Mouse (Mus musculus): ENCODE measurements at regions not wholly inside any gene's neighbourhood (a gene's known extent, or its start where the extent isn't known, plus 50 kb on each side); places are given as distances from the start of the nearest gene placed in this dataset.

- H3K36me3 ChIP-seq (ENCODE audit: control insufficient read depth, insufficient read depth, low read length): no peaks in the 10 kb centered on the region
- no peaks in the 10 kb centered on the region for H3K27me3 ChIP-seq (ENCODE audit: control insufficient read depth, insufficient read depth, low read length)
- ATAC-seq (ENCODE audit: insufficient number of reproducible peaks, low FRiP score, low TSS enrichment, low read depth) (no peak), DNase-seq (ENCODE audit: low spot score) (no peak)
- no peak overlapping the region for H3K27ac ChIP-seq (replicated peaks; ENCODE audit: low read depth, low read length)
- no peak overlapping the region for H3K9ac ChIP-seq (ENCODE audit: low read length)
- WGBS: 89% methylated on average over 10 of the region's 10 CpGs
- no peak overlapping the region for H3K4me3 ChIP-seq (ENCODE audit: low read depth, low read length)
- no peaks in the 10 kb centered on the region for H3K9me3 ChIP-seq (ENCODE audit: control insufficient read depth, low read length)
- H3K4me1 ChIP-seq (ENCODE audit: control insufficient read depth, insufficient read depth, low read length): no peaks in the 10 kb centered on the region
- no peak overlapping the region for H3K4me2 ChIP-seq (ENCODE audit: low read depth, severe bottlenecking)
Observed at GRCm38 (mm10) chr4:81963112-81963511, 520.5 kb upstream of the Mpdz start.

GRCm38 (mm10) chr4:81962586-81962985 is 520.0 kb upstream of the Mpdz start:
- WGBS: 60% methylated on average over 5 of the region's 5 CpGs
- no peaks in the 10 kb centered on the region for H3K4me1 ChIP-seq (ENCODE audit: control insufficient read depth, insufficient read depth, low read length)

GRCm38 (mm10) chr4:81960552-81961534 is 518.2 kb upstream of the Mpdz start:
- Histone ChIP-seq H3K4me1 (ENCODE audit: control insufficient read depth, insufficient read depth, low read length) (no peaks in the 10 kb centered on the region), H3K4me2 (ENCODE audit: low read depth, severe bottlenecking) (no peak overlapping the region), H3K9ac (ENCODE audit: low read length) (no peak overlapping the region), H3K9me3 (ENCODE audit: control insufficient read depth, low read length) (no peaks in the 10 kb centered on the region), H3K4me3 (ENCODE audit: low read depth, low read length) (no peak overlapping the region), H3K27me3 (ENCODE audit: control insufficient read depth, insufficient read depth, low read length) (no peaks in the 10 kb centered on the region), H3K27ac (replicated peaks; ENCODE audit: low read depth, low read length) (no peak overlapping the region), H3K36me3 (ENCODE audit: control insufficient read depth, insufficient read depth, low read length) (no peaks in the 10 kb centered on the region)
- DNase-seq (ENCODE audit: low spot score) (no peak), ATAC-seq (ENCODE audit: insufficient number of reproducible peaks, low FRiP score, low TSS enrichment, low read depth) (no peak)
- WGBS: 79% methylated on average over 16 of the region's 16 CpGs

More at GRCm38 (mm10) chr4:81962586-81962985, 520.0 kb upstream of the Mpdz start:
- Histone ChIP-seq H3K9ac (ENCODE audit: low read length) (no peak overlapping the region), H3K9me3 (ENCODE audit: control insufficient read depth, low read length) (no peaks in the 10 kb centered on the region), H3K4me2 (ENCODE audit: low read depth, severe bottlenecking) (no peak overlapping the region), H3K4me3 (ENCODE audit: low read depth, low read length) (no peak overlapping the region), H3K27me3 (ENCODE audit: control insufficient read depth, insufficient read depth, low read length) (no peaks in the 10 kb centered on the region), H3K27ac (replicated peaks; ENCODE audit: low read depth, low read length) (no peak overlapping the region), H3K36me3 (ENCODE audit: control insufficient read depth, insufficient read depth, low read length) (no peaks in the 10 kb centered on the region)
- ATAC-seq (ENCODE audit: insufficient number of reproducible peaks, low FRiP score, low TSS enrichment, low read depth): no peak
- DNase-seq (ENCODE audit: low spot score): no peak

- Histone ChIP-seq H3K27me3 (ENCODE audit: control insufficient read depth, insufficient read depth, low read length) (no peaks in the 10 kb centered on the region), H3K9me3 (ENCODE audit: control insufficient read depth, low read length) (no peaks in the 10 kb centered on the region), H3K27ac (replicated peaks; ENCODE audit: low read depth, low read length) (no peak overlapping the region), H3K36me3 (ENCODE audit: control insufficient read depth, insufficient read depth, low read length) (no peaks in the 10 kb centered on the region), H3K4me3 (ENCODE audit: low read depth, low read length) (no peak overlapping the region), H3K4me1 (ENCODE audit: control insufficient read depth, insufficient read depth, low read length) (peaks cover 3% of the 10 kb centered on the region; the same call in 1 of the 2 replicates), H3K4me2 (ENCODE audit: low read depth, severe bottlenecking) (no peak overlapping the region), H3K9ac (ENCODE audit: low read length) (no peak overlapping the region)
- no peak for ATAC-seq (ENCODE audit: insufficient number of reproducible peaks, low FRiP score, low TSS enrichment, low read depth)
- no peak for DNase-seq (ENCODE audit: low spot score)
- 43% methylated on average over 6 of the region's 6 CpGs for WGBS
Observed at GRCm38 (mm10) chr4:81956926-81957694, 514.5 kb upstream of the Mpdz start.

GRCm38 (mm10) chr4:81953023-81953422 is 510.4 kb upstream of the Mpdz start:
- Histone ChIP-seq H3K4me3 (ENCODE audit: low read depth, low read length) (no peak overlapping the region), H3K36me3 (ENCODE audit: control insufficient read depth, insufficient read depth, low read length) (no peaks in the 10 kb centered on the region), H3K27ac (replicated peaks; ENCODE audit: low read depth, low read length) (no peak overlapping the region), H3K9me3 (ENCODE audit: control insufficient read depth, low read length) (no peaks in the 10 kb centered on the region), H3K27me3 (ENCODE audit: control insufficient read depth, insufficient read depth, low read length) (no peaks in the 10 kb centered on the region), H3K9ac (ENCODE audit: low read length) (no peak overlapping the region), H3K4me1 (ENCODE audit: control insufficient read depth, insufficient read depth, low read length) (peaks cover 3% of the 10 kb centered on the region; the same call in 1 of the 2 replicates), H3K4me2 (ENCODE audit: low read depth, severe bottlenecking) (no peak overlapping the region)
- ATAC-seq (ENCODE audit: insufficient number of reproducible peaks, low FRiP score, low TSS enrichment, low read depth) (no peak), DNase-seq (ENCODE audit: low spot score) (no peak)
- WGBS: 49% methylated on average over 4 of the region's 4 CpGs

GRCm38 (mm10) chr4:81937384-81937783 is 494.8 kb upstream of the Mpdz start:
- Histone ChIP-seq H3K9ac (ENCODE audit: low read length) (no peak overlapping the region), H3K4me3 (ENCODE audit: low read depth, low read length) (no peak overlapping the region), H3K4me2 (ENCODE audit: low read depth, severe bottlenecking) (no peak overlapping the region), H3K36me3 (ENCODE audit: control insufficient read depth, insufficient read depth, low read length) (no peaks in the 10 kb centered on the region), H3K27ac (replicated peaks; ENCODE audit: low read depth, low read length) (no peak overlapping the region), H3K9me3 (ENCODE audit: control insufficient read depth, low read length) (no peaks in the 10 kb centered on the region), H3K27me3 (ENCODE audit: control insufficient read depth, insufficient read depth, low read length) (no peaks in the 10 kb centered on the region), H3K4me1 (ENCODE audit: control insufficient read depth, insufficient read depth, low read length) (no peaks in the 10 kb centered on the region)
- WGBS: 71% methylated on average over 5 of the region's 5 CpGs
- DNase-seq (ENCODE audit: low spot score) (no peak), ATAC-seq (ENCODE audit: insufficient number of reproducible peaks, low FRiP score, low TSS enrichment, low read depth) (no peak)

- no peaks in the 10 kb centered on the region for H3K4me1 ChIP-seq (ENCODE audit: control insufficient read depth, insufficient read depth, low read length)
- no peak overlapping the region for H3K27ac ChIP-seq (replicated peaks; ENCODE audit: low read depth, low read length)
- 80% methylated on average over 1 of the region's 1 CpGs for WGBS
- no peak overlapping the region for H3K4me3 ChIP-seq (ENCODE audit: low read depth, low read length)
- H3K9ac ChIP-seq (ENCODE audit: low read length): no peak overlapping the region
- ATAC-seq (ENCODE audit: insufficient number of reproducible peaks, low FRiP score, low TSS enrichment, low read depth) (no peak), DNase-seq (ENCODE audit: low spot score) (no peak)
- no peaks in the 10 kb centered on the region for H3K27me3 ChIP-seq (ENCODE audit: control insufficient read depth, insufficient read depth, low read length)
- no peaks in the 10 kb centered on the region for H3K36me3 ChIP-seq (ENCODE audit: control insufficient read depth, insufficient read depth, low read length)
- no peaks in the 10 kb centered on the region for H3K9me3 ChIP-seq (ENCODE audit: control insufficient read depth, low read length)
- H3K4me2 ChIP-seq (ENCODE audit: low read depth, severe bottlenecking): no peak overlapping the region
Observed at GRCm38 (mm10) chr4:81930956-81931355, 488.3 kb upstream of the Mpdz start.

GRCm38 (mm10) chr4:81928581-81929244 is 486.1 kb upstream of the Mpdz start:
- Histone ChIP-seq H3K4me3 (ENCODE audit: low read depth, low read length) (no peak overlapping the region), H3K27ac (replicated peaks; ENCODE audit: low read depth, low read length) (no peak overlapping the region), H3K36me3 (ENCODE audit: control insufficient read depth, insufficient read depth, low read length) (no peaks in the 10 kb centered on the region), H3K27me3 (ENCODE audit: control insufficient read depth, insufficient read depth, low read length) (no peaks in the 10 kb centered on the region), H3K9me3 (ENCODE audit: control insufficient read depth, low read length) (no peaks in the 10 kb centered on the region), H3K4me1 (ENCODE audit: control insufficient read depth, insufficient read depth, low read length) (no peaks in the 10 kb centered on the region), H3K9ac (ENCODE audit: low read length) (no peak overlapping the region), H3K4me2 (ENCODE audit: low read depth, severe bottlenecking) (no peak overlapping the region)
- WGBS: 53% methylated on average over 9 of the region's 9 CpGs
- ATAC-seq (ENCODE audit: insufficient number of reproducible peaks, low FRiP score, low TSS enrichment, low read depth) (no peak), DNase-seq (ENCODE audit: low spot score) (no peak)

Data from limb, embryonic 11.5 days (tissue).